Mouse (Mus musculus): ENCODE results near the gene Pak1.

GRCm38 (mm10) chr7:97809307-97809706 is 21.0 kb downstream of the Pak1 start:
- no peak for TF ChIP-seq CTCF (conservative IDR thresholded peaks at IDR 0.05; ENCODE audit: low read length)
- no peak for TF ChIP-seq POU5F1 (IDR thresholded peaks at IDR 0.05; ENCODE audit: borderline replicate concordance, low read length)

Data from E14TG2a.4 (cell line).